Mouse (Mus musculus): ENCODE data around the gene Unc93a2. TPM values are rescaled to one million over a fixed set of nuclear protein-coding genes. Genes with fewer than 3 reads are reported as not detected.
"Not testable (repeated sequence)": the region's sequence is repeated elsewhere in the genome, so short reads cannot be mapped to it uniquely, and the experiment has no call there.

Unc93a2 gene
- total RNA-seq, 2 experiments from 2014 or later, result 0.12 to 0.16 TPM

GRCm38 (mm10) chr17:7371879-7372278 lies 13.4 kb downstream of the Unc93a2 start, which contains the start of gene Gm49630:
Gene Gm49630 (minus strand): TSS chr17:7371979.
- not testable (repeated sequence) for DNase-seq (ENCODE audit: low spot score)

- DNase-seq (ENCODE audit: low spot score), result not testable (repeated sequence)
Observed at GRCm38 (mm10) chr17:7369401-7369800, 15.9 kb downstream of the Unc93a2 start.

- DNase-seq (ENCODE audit: low spot score), result not testable (repeated sequence)
Observed at GRCm38 (mm10) chr17:7366676-7367374, 18.4 kb downstream of the Unc93a2 start.

- not testable (repeated sequence) for DNase-seq (ENCODE audit: low spot score)
Observed at GRCm38 (mm10) chr17:7366265-7366664, 19.0 kb downstream of the Unc93a2 start.

GRCm38 (mm10) chr17:7365615-7366014 lies 19.6 kb downstream of the Unc93a2 start:
- not testable (repeated sequence) for DNase-seq (ENCODE audit: low spot score)

- not testable (repeated sequence) for DNase-seq (ENCODE audit: low spot score)
Observed at GRCm38 (mm10) chr17:7360749-7361465, 24.4 kb downstream of the Unc93a2 start.

GRCm38 (mm10) chr17:7359806-7360205 lies 25.5 kb downstream of the Unc93a2 start:
- DNase-seq (ENCODE audit: low spot score), result not testable (repeated sequence)

- DNase-seq (ENCODE audit: low spot score), result not testable (repeated sequence)
Observed at GRCm38 (mm10) chr17:7352596-7352995, 32.7 kb downstream of the Unc93a2 start, which contains the start of gene Ttll2. Gene Ttll2 (minus strand): TSS chr17:7352696.

GRCm38 (mm10) chr17:7348765-7349164 lies 36.5 kb downstream of the Unc93a2 start:
- not testable (repeated sequence) for DNase-seq (ENCODE audit: low spot score)

- DNase-seq (ENCODE audit: low spot score), result not testable (repeated sequence)
Observed at GRCm38 (mm10) chr17:7337381-7337780, 47.9 kb downstream of the Unc93a2 start.

- DNase-seq (ENCODE audit: low spot score), result not testable (repeated sequence)
Observed at GRCm38 (mm10) chr17:7332745-7333144, 52.5 kb downstream of the Unc93a2 start.

- DNase-seq (ENCODE audit: low spot score), result not testable (repeated sequence)
Observed at GRCm38 (mm10) chr17:7326415-7326814, 58.8 kb downstream of the Unc93a2 start.

GRCm38 (mm10) chr17:7324346-7324745 lies 60.9 kb downstream of the Unc93a2 start, which contains the start of gene Tcp10a:
Gene Tcp10a (plus strand): TSS chr17:7324646.
- DNase-seq (ENCODE audit: low spot score), result not testable (repeated sequence)

- peak; percentile 7 for DNase-seq (ENCODE audit: low spot score)
Observed at GRCm38 (mm10) chr17:7319789-7320188, 65.5 kb downstream of the Unc93a2 start.

GRCm38 (mm10) chr17:7315693-7316382 lies 69.4 kb downstream of the Unc93a2 start:
- DNase-seq (ENCODE audit: low spot score), result not testable (repeated sequence)

Other genes with a start within 250 kb of the Unc93a2 start
- gene Rps6ka2, start 215.3 kb downstream of the Unc93a2 start, total RNA-seq (2021), result 100 to 1,000 TPM in 1 of 2 experiments, 10 to 100 TPM in 1; 93.6 to 103 TPM
- gene Tcp10a, start 60.8 kb downstream of the Unc93a2 start, total RNA-seq (2021), result not detected
- gene Ttll2, start 32.8 kb downstream of the Unc93a2 start, total RNA-seq (2021), result not detected
- gene Gm49630, start 13.5 kb downstream of the Unc93a2 start, total RNA-seq (2021), result not detected